Mouse (Mus musculus): ENCODE results near the gene Klc1. TPM values are rescaled to one million over a fixed set of nuclear protein-coding genes. Genes with fewer than 3 reads are reported as not detected.

The Klc1 gene
- polyA plus RNA-seq, 1 experiment = 252 TPM

DNA sequence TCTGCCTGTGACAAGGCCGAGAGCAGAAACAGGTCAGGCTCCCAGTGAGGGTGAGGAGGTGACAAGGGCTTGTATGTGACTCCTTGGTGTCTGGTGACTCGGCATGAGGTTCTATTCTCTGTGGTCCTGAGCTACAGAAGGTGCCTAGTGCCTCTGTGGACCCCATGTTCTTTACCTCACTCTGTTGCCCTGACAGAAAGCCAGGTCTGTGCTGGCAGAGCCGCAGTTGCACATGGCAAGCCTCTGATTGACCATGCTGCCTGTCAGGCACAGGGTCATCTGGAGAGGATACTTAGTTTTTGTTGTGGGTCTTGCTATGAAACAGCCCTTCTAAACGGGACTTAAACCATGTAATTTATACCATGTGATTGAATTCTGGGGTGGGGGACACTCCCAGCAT is 63.3 kb downstream of the Klc1 start:
- H3K36me3 ChIP-seq (ENCODE audit: control insufficient read depth, insufficient read depth) = peaks cover 5% of the 10 kb centered on the region
- no peak overlapping the region for H3K4me2 ChIP-seq (ENCODE audit: low read depth)
- TF ChIP-seq SRF (IDR thresholded peaks at IDR 0.05; ENCODE audit: control insufficient read depth, insufficient read length, low read depth) (no peak), MYOG (IDR thresholded peaks at IDR 0.05; ENCODE audit: control insufficient read depth in 1 of 3, insufficient read depth in 1 of 3, insufficient read length in 2 of 3, low read depth in 2 of 3) (no peak)
- peaks cover 30% of the 10 kb centered on the region for H3K79me2 ChIP-seq (ENCODE audit: control insufficient read depth, insufficient read depth)
- H3K4me3 ChIP-seq = no peak overlapping the region
- no peaks in the 10 kb centered on the region for H3K27me3 ChIP-seq (ENCODE audit: control insufficient read depth, insufficient read depth, insufficient read length)
- H3ac ChIP-seq (ENCODE audit: control insufficient read depth, insufficient read length) = no peak overlapping the region

DNA sequence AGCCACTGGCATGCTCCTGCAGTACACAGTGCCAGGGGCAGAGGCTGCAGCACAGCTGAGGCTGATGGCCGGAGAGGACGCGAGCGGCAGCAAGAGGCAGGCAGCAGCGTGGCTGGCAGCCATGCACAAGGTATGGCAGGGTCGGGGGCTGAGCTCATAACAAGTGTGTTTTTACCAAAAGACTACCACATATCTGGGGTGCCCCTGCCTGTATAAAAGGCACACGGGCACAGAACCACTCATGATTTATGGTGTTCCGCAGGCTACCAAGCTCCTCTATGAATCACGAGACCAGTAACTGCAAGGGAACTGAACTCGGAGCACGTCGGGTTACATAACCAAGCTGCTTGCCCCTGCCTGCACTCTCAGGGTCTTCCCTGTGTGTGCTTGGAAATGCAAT is 68.9 kb downstream of the Klc1 start:
- Histone ChIP-seq H3K27me3 (ENCODE audit: control insufficient read depth, insufficient read depth, insufficient read length) (no peaks in the 10 kb centered on the region), H3K4me3 (no peak overlapping the region), H3K4me2 (ENCODE audit: low read depth) (no peak overlapping the region), H3ac (ENCODE audit: control insufficient read depth, insufficient read length) (no peak overlapping the region), H3K79me2 (ENCODE audit: control insufficient read depth, insufficient read depth) (no peaks in the 10 kb centered on the region), H3K36me3 (ENCODE audit: control insufficient read depth, insufficient read depth) (peaks cover 26% of the 10 kb centered on the region)
- TF ChIP-seq POLR2AphosphoS2 (IDR thresholded peaks at IDR 0.05; ENCODE audit: insufficient read length, low read depth) = peak; percentile 38
- no peak for TF ChIP-seq E2F4 (IDR thresholded peaks at IDR 0.05; ENCODE audit: insufficient read depth)
- TF ChIP-seq POLR2A (IDR thresholded peaks at IDR 0.05; ENCODE audit: insufficient read length, low read depth) = peak; percentile 33
- no peak for TF ChIP-seq MAX (IDR thresholded peaks at IDR 0.05; ENCODE audit: low read depth)

DNA sequence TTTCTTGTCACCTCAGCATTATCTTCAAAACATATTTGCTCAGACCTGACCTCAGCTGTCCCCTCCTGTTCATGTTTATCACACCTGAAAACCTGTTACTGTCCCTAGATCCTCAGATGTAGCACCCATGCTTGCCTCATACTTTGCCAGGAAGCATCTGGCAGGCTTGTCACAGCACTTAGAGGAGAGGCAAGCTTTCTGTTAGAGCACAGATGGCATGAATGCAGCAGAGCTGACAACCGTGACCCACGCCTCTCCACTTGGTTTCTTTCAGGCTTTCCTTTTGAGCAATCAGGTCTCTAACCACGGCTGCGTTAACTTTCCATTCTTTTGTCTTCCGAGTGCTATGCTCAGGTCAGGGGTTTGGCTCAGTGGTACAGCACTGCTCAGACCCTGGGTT is 70.8 kb downstream of the Klc1 start:
- no peak for TF ChIP-seq USF1 (IDR thresholded peaks at IDR 0.05; ENCODE audit: low read depth)
- no peak for TF ChIP-seq TCF12 (IDR thresholded peaks at IDR 0.05; ENCODE audit: insufficient read depth, poor library complexity, severe bottlenecking)
- TF ChIP-seq POLR2AphosphoS2 (IDR thresholded peaks at IDR 0.05; ENCODE audit: insufficient read length, low read depth) = no peak
- no peak for TF ChIP-seq E2F4 (IDR thresholded peaks at IDR 0.05; ENCODE audit: insufficient read depth)
- TF ChIP-seq REST (IDR thresholded peaks at IDR 0.05; ENCODE audit: insufficient read depth, insufficient read length) = no peak
- H3K4me3 ChIP-seq = no peak overlapping the region
- H3K27me3 ChIP-seq (ENCODE audit: control insufficient read depth, insufficient read depth, insufficient read length) = no peaks in the 10 kb centered on the region
- H3ac ChIP-seq (ENCODE audit: control insufficient read depth, insufficient read length) = no peak overlapping the region
- peaks cover 26% of the 10 kb centered on the region for H3K36me3 ChIP-seq (ENCODE audit: control insufficient read depth, insufficient read depth)
- no peak overlapping the region for H3K4me2 ChIP-seq (ENCODE audit: low read depth)
- H3K79me2 ChIP-seq (ENCODE audit: control insufficient read depth, insufficient read depth) = no peaks in the 10 kb centered on the region

DNA sequence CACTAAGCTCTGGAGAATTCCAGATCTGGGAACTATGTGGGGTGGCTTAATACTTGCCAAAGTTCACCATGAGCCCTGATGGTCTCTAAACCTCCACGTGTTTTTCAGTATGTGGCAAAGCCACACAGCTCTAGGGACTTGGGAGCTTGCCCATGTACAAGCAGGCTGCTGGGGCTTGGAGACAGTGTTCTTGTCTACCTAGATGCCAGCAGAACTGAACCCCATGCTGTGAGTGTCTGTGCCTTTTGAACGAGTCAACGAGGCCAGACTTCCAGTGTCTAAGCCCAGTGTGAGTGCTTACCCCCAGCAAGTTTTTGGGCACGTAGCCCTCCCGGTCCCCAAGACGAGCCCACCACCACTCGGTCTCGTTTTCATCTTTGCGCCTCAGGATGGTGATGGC is 71.3 kb downstream of the Klc1 start:
- Histone ChIP-seq H3K4me2 (ENCODE audit: low read depth) (no peak overlapping the region), H3K36me3 (ENCODE audit: control insufficient read depth, insufficient read depth) (peaks cover 22% of the 10 kb centered on the region), H3K27me3 (ENCODE audit: control insufficient read depth, insufficient read depth, insufficient read length) (no peaks in the 10 kb centered on the region), H3K4me3 (no peak overlapping the region), H3ac (ENCODE audit: control insufficient read depth, insufficient read length) (no peak overlapping the region), H3K79me2 (ENCODE audit: control insufficient read depth, insufficient read depth) (no peaks in the 10 kb centered on the region)
- peak; percentile 5 for TF ChIP-seq POLR2AphosphoS2 (IDR thresholded peaks at IDR 0.05; ENCODE audit: insufficient read length, low read depth)
- no peak for TF ChIP-seq REST (IDR thresholded peaks at IDR 0.05; ENCODE audit: insufficient read depth, insufficient read length)

DNA sequence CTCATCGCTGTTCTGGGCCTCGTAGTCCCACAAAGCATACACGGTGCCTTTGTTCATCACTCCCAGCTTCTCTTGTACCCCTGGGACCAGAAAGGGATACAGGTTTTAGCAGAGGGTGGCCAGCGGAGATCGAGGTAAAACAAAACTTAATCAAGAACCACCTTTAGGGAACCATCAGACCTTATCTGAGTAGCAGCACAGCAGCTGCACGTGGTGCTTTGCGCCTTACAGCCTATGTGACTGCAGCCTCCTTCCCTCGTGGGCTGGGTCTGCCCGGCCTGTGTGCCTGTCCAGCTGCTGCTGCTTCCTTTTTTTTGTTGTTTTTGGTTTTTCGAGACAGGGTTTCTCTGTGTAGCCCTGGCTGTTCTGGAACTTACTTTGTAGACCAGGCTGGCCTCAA is 71.7 kb downstream of the Klc1 start:
- TF ChIP-seq SRF (IDR thresholded peaks at IDR 0.05; ENCODE audit: control insufficient read depth, insufficient read length, low read depth) = no peak
- TF ChIP-seq MAX (IDR thresholded peaks at IDR 0.05; ENCODE audit: low read depth) = no peak

DNA sequence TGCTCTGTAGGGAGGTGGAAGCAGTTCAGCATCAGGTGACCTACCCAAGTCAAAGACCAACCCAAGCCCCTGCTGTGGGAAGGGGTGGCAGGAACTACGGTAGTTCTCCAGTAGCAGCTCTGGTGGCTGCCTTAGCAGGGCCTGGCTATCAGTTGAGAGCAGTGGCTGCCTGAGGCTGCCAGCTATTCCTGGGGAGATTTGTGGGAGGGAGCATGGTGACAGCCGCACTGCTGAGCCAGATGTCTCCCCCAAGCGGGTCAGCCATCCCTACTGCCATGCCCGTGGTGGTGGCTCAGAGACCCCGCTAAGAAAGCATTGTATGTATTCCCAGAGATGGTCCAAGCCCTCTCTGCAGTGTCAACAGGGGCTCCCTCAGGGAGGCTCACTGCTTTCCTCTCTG is 74.0 kb downstream of the Klc1 start:
- Histone ChIP-seq H3K36me3 (ENCODE audit: control insufficient read depth, insufficient read depth) (peaks cover 20% of the 10 kb centered on the region), H3K79me2 (ENCODE audit: control insufficient read depth, insufficient read depth) (no peaks in the 10 kb centered on the region), H3K4me2 (ENCODE audit: low read depth) (no peak overlapping the region), H3K4me3 (no peak overlapping the region), H3K27me3 (ENCODE audit: control insufficient read depth, insufficient read depth, insufficient read length) (no peaks in the 10 kb centered on the region), H3ac (ENCODE audit: control insufficient read depth, insufficient read length) (no peak overlapping the region)
- TF ChIP-seq POLR2A (IDR thresholded peaks at IDR 0.05; ENCODE audit: insufficient read length, low read depth) (no peak), TCF12 (IDR thresholded peaks at IDR 0.05; ENCODE audit: insufficient read depth, poor library complexity, severe bottlenecking) (no peak), SRF (IDR thresholded peaks at IDR 0.05; ENCODE audit: control insufficient read depth, insufficient read length, low read depth) (no peak), E2F4 (IDR thresholded peaks at IDR 0.05; ENCODE audit: insufficient read depth) (no peak), USF1 (IDR thresholded peaks at IDR 0.05; ENCODE audit: low read depth) (no peak), MYOG (IDR thresholded peaks at IDR 0.05; ENCODE audit: control insufficient read depth in 1 of 3, insufficient read depth in 1 of 3, insufficient read length in 2 of 3, low read depth in 2 of 3) (no peak), POLR2AphosphoS2 (IDR thresholded peaks at IDR 0.05; ENCODE audit: insufficient read length, low read depth) (no peak), REST (IDR thresholded peaks at IDR 0.05; ENCODE audit: insufficient read depth, insufficient read length) (no peak), TCF3 (IDR thresholded peaks at IDR 0.05; ENCODE audit: insufficient read length, low read depth) (no peak), MAX (IDR thresholded peaks at IDR 0.05; ENCODE audit: low read depth) (no peak), MYOD1 (IDR thresholded peaks at IDR 0.05; ENCODE audit: control insufficient read depth in 1 of 3, insufficient read length in 2 of 3, low read depth in 2 of 3) (no peak), CEBPB (IDR thresholded peaks at IDR 0.05; ENCODE audit: insufficient read depth, poor library complexity, severe bottlenecking) (no peak)

More for the DNA sequence above, 71.7 kb downstream of the Klc1 start:
- Histone ChIP-seq H3ac (ENCODE audit: control insufficient read depth, insufficient read length) (no peak overlapping the region), H3K4me3 (no peak overlapping the region), H3K79me2 (ENCODE audit: control insufficient read depth, insufficient read depth) (no peaks in the 10 kb centered on the region), H3K4me2 (ENCODE audit: low read depth) (no peak overlapping the region), H3K27me3 (ENCODE audit: control insufficient read depth, insufficient read depth, insufficient read length) (no peaks in the 10 kb centered on the region), H3K36me3 (ENCODE audit: control insufficient read depth, insufficient read depth) (peaks cover 21% of the 10 kb centered on the region)

All from myocyte (in vitro differentiated cells).